Mouse (Mus musculus): Measurements from ENCODE around the gene Etfa. TPM values are rescaled to one million over a fixed set of nuclear protein-coding genes. Genes with fewer than 3 reads are reported as not detected.
A peak's percentile ranks its signal among the peaks of the same experiment; 100 is the strongest.

Etfa gene
- polyA plus RNA-seq, 1 experiment from 2014 or later = 182 TPM

GRCm38 (mm10) chr9:55429242-55429975 is 82.6 kb downstream of the Etfa start:
- 32% methylated on average over 12 of the region's 12 CpGs for WGBS
- Histone ChIP-seq H3K4me3 (ENCODE audit: low read depth, low read length) (no peak overlapping the region), H3K4me2 (ENCODE audit: low read depth, low read length) (peak overlapping the region; percentile 43; the same call in 1 of the 2 replicates), H3K9ac (ENCODE audit: low read depth, low read length) (0 out of 2 replicates have a peak overlapping the region, but pooled peaks have one; percentile 35), H3K27me3 (replicated peaks; ENCODE audit: control insufficient read depth, insufficient read depth, low read length) (no peaks in the 10 kb centered on the region), H3K36me3 (ENCODE audit: control insufficient read depth, insufficient read depth, low read length) (no peaks in the 10 kb centered on the region), H3K9me3 (ENCODE audit: control insufficient read depth, low read length) (no peaks in the 10 kb centered on the region), H3K4me1 (ENCODE audit: control insufficient read depth, insufficient read depth, low read length) (0 out of 2 replicates have a peak, but pooled peaks cover 6% of the 10 kb centered on the region), H3K27ac (replicated peaks; ENCODE audit: low read depth, low read length) (no peak overlapping the region)
- DNase-seq (ENCODE audit: low spot score) (peak; percentile 85), ATAC-seq (ENCODE audit: low read depth) (peak; percentile 78)

GRCm38 (mm10) chr9:55425271-55425810 is 86.7 kb downstream of the Etfa start:
- no peak for DNase-seq (ENCODE audit: low spot score)
- Histone ChIP-seq H3K4me1 (ENCODE audit: control insufficient read depth, insufficient read depth, low read length) (0 out of 2 replicates have a peak, but pooled peaks cover 4% of the 10 kb centered on the region), H3K27me3 (replicated peaks; ENCODE audit: control insufficient read depth, insufficient read depth, low read length) (no peaks in the 10 kb centered on the region), H3K9ac (ENCODE audit: low read depth, low read length) (0 out of 2 replicates have a peak overlapping the region, but pooled peaks have one; percentile 14), H3K4me3 (ENCODE audit: low read depth, low read length) (no peak overlapping the region), H3K36me3 (ENCODE audit: control insufficient read depth, insufficient read depth, low read length) (no peaks in the 10 kb centered on the region), H3K4me2 (ENCODE audit: low read depth, low read length) (no peak overlapping the region), H3K9me3 (ENCODE audit: control insufficient read depth, low read length) (0 out of 2 replicates have a peak, but pooled peaks cover 8% of the 10 kb centered on the region), H3K27ac (replicated peaks; ENCODE audit: low read depth, low read length) (no peak overlapping the region)
- WGBS = 31% methylated on average over 7 of the region's 7 CpGs
- ATAC-seq (ENCODE audit: low read depth) = no peak

- Histone ChIP-seq H3K4me1 (ENCODE audit: control insufficient read depth, insufficient read depth, low read length) (no peaks in the 10 kb centered on the region), H3K9me3 (ENCODE audit: control insufficient read depth, low read length) (0 out of 2 replicates have a peak, but pooled peaks cover 8% of the 10 kb centered on the region), H3K27ac (replicated peaks; ENCODE audit: low read depth, low read length) (no peak overlapping the region), H3K36me3 (ENCODE audit: control insufficient read depth, insufficient read depth, low read length) (no peaks in the 10 kb centered on the region), H3K4me2 (ENCODE audit: low read depth, low read length) (no peak overlapping the region), H3K27me3 (replicated peaks; ENCODE audit: control insufficient read depth, insufficient read depth, low read length) (no peaks in the 10 kb centered on the region), H3K4me3 (ENCODE audit: low read depth, low read length) (no peak overlapping the region), H3K9ac (ENCODE audit: low read depth, low read length) (no peak overlapping the region)
- 75% methylated on average over 14 of the region's 14 CpGs for WGBS
- no peak for ATAC-seq (ENCODE audit: low read depth)
- DNase-seq (ENCODE audit: low spot score) = no peak
Measured at GRCm38 (mm10) chr9:55423451-55424424, 88.3 kb downstream of the Etfa start.

- H3K36me3 ChIP-seq (ENCODE audit: control insufficient read depth, insufficient read depth, low read length) = no peaks in the 10 kb centered on the region
- no peak overlapping the region for H3K4me2 ChIP-seq (ENCODE audit: low read depth, low read length)
- H3K4me1 ChIP-seq (ENCODE audit: control insufficient read depth, insufficient read depth, low read length) = no peaks in the 10 kb centered on the region
- H3K9me3 ChIP-seq (ENCODE audit: control insufficient read depth, low read length) = 0 out of 2 replicates have a peak, but pooled peaks cover 8% of the 10 kb centered on the region
- no peak overlapping the region for H3K4me3 ChIP-seq (ENCODE audit: low read depth, low read length)
- no peaks in the 10 kb centered on the region for H3K27me3 ChIP-seq (replicated peaks; ENCODE audit: control insufficient read depth, insufficient read depth, low read length)
- no peak overlapping the region for H3K27ac ChIP-seq (replicated peaks; ENCODE audit: low read depth, low read length)
- H3K9ac ChIP-seq (ENCODE audit: low read depth, low read length) = no peak overlapping the region
- 90% methylated on average over 3 of the region's 3 CpGs for WGBS
- DNase-seq (ENCODE audit: low spot score) = no peak
- ATAC-seq (ENCODE audit: low read depth) = no peak
Measured at GRCm38 (mm10) chr9:55421786-55422185, 90.3 kb downstream of the Etfa start.

- H3K27me3 ChIP-seq (replicated peaks; ENCODE audit: control insufficient read depth, insufficient read depth, low read length) = no peaks in the 10 kb centered on the region
Measured at GRCm38 (mm10) chr9:55411154-55411553, 100.9 kb downstream of the Etfa start.

GRCm38 (mm10) chr9:55410430-55410829 is 101.6 kb downstream of the Etfa start:
- WGBS = 44% methylated on average over 6 of the region's 6 CpGs
- Histone ChIP-seq H3K4me3 (ENCODE audit: low read depth, low read length) (no peak overlapping the region), H3K27me3 (replicated peaks; ENCODE audit: control insufficient read depth, insufficient read depth, low read length) (no peaks in the 10 kb centered on the region), H3K9me3 (ENCODE audit: control insufficient read depth, low read length) (no peaks in the 10 kb centered on the region), H3K9ac (ENCODE audit: low read depth, low read length) (no peak overlapping the region), H3K4me1 (ENCODE audit: control insufficient read depth, insufficient read depth, low read length) (peaks cover 9% of the 10 kb centered on the region; the same call in 1 of the 2 replicates), H3K36me3 (ENCODE audit: control insufficient read depth, insufficient read depth, low read length) (no peaks in the 10 kb centered on the region), H3K27ac (replicated peaks; ENCODE audit: low read depth, low read length) (no peak overlapping the region), H3K4me2 (ENCODE audit: low read depth, low read length) (no peak overlapping the region)
- DNase-seq (ENCODE audit: low spot score) (peak; percentile 41), ATAC-seq (ENCODE audit: low read depth) (no peak)

More at GRCm38 (mm10) chr9:55411154-55411553, 100.9 kb downstream of the Etfa start:
- Histone ChIP-seq H3K36me3 (ENCODE audit: control insufficient read depth, insufficient read depth, low read length) (no peaks in the 10 kb centered on the region), H3K9me3 (ENCODE audit: control insufficient read depth, low read length) (no peaks in the 10 kb centered on the region), H3K4me1 (ENCODE audit: control insufficient read depth, insufficient read depth, low read length) (peaks cover 9% of the 10 kb centered on the region; the same call in 1 of the 2 replicates), H3K27ac (replicated peaks; ENCODE audit: low read depth, low read length) (no peak overlapping the region), H3K4me2 (ENCODE audit: low read depth, low read length) (no peak overlapping the region), H3K4me3 (ENCODE audit: low read depth, low read length) (no peak overlapping the region), H3K9ac (ENCODE audit: low read depth, low read length) (no peak overlapping the region)
- ATAC-seq (ENCODE audit: low read depth) = no peak
- no peak for DNase-seq (ENCODE audit: low spot score)
- WGBS = 25% methylated on average over 6 of the region's 6 CpGs

GRCm38 (mm10) chr9:55409833-55410232 is 102.2 kb downstream of the Etfa start:
- WGBS = 45% methylated on average over 3 of the region's 3 CpGs
- ATAC-seq (ENCODE audit: low read depth) (no peak), DNase-seq (ENCODE audit: low spot score) (no peak)

GRCm38 (mm10) chr9:55408851-55409250 is 103.2 kb downstream of the Etfa start:
- H3K9ac ChIP-seq (ENCODE audit: low read depth, low read length) = no peak overlapping the region
- no peak overlapping the region for H3K4me2 ChIP-seq (ENCODE audit: low read depth, low read length)
- no peak overlapping the region for H3K27ac ChIP-seq (replicated peaks; ENCODE audit: low read depth, low read length)
- 45% methylated on average over 4 of the region's 4 CpGs for WGBS
- H3K27me3 ChIP-seq (replicated peaks; ENCODE audit: control insufficient read depth, insufficient read depth, low read length) = no peaks in the 10 kb centered on the region
- no peak overlapping the region for H3K4me3 ChIP-seq (ENCODE audit: low read depth, low read length)
- H3K9me3 ChIP-seq (ENCODE audit: control insufficient read depth, low read length) = no peaks in the 10 kb centered on the region
- ATAC-seq (ENCODE audit: low read depth) = no peak
- no peak for DNase-seq (ENCODE audit: low spot score)
- H3K4me1 ChIP-seq (ENCODE audit: control insufficient read depth, insufficient read depth, low read length) = peaks cover 9% of the 10 kb centered on the region; the same call in 1 of the 2 replicates
- H3K36me3 ChIP-seq (ENCODE audit: control insufficient read depth, insufficient read depth, low read length) = no peaks in the 10 kb centered on the region

More at GRCm38 (mm10) chr9:55409833-55410232, 102.2 kb downstream of the Etfa start:
- no peaks in the 10 kb centered on the region for H3K36me3 ChIP-seq (ENCODE audit: control insufficient read depth, insufficient read depth, low read length)
- H3K4me3 ChIP-seq (ENCODE audit: low read depth, low read length) = no peak overlapping the region
- H3K27ac ChIP-seq (replicated peaks; ENCODE audit: low read depth, low read length) = no peak overlapping the region
- peaks cover 9% of the 10 kb centered on the region; the same call in 1 of the 2 replicates for H3K4me1 ChIP-seq (ENCODE audit: control insufficient read depth, insufficient read depth, low read length)
- no peak overlapping the region for H3K9ac ChIP-seq (ENCODE audit: low read depth, low read length)
- H3K4me2 ChIP-seq (ENCODE audit: low read depth, low read length) = no peak overlapping the region
- no peaks in the 10 kb centered on the region for H3K27me3 ChIP-seq (replicated peaks; ENCODE audit: control insufficient read depth, insufficient read depth, low read length)
- H3K9me3 ChIP-seq (ENCODE audit: control insufficient read depth, low read length) = no peaks in the 10 kb centered on the region

All from embryonic facial prominence, embryonic 14.5 days (tissue).